Mouse (Mus musculus): Measurements from ENCODE around the gene Gde1.

DNA sequence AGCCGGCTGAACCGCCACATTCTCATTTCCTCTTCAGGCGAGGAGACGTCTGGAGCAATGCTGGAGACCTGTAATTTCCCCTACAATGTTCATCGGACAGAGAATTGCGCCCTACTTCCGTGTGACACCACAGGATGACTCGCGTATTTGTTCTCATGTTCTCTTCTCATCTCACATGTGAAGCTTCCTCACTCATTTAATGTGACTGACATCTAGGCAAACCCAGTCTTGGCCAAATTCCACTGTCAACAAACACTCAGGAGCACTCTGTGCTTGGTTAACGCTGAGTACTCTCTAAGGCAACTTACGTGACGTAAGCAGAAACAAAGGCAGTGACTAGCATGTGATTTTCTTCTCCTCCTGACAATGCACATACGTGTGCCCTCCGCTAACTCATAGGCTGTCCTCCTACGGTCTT is 2.4 kb downstream of the Gde1 start:
- TF ChIP-seq CTCF (IDR thresholded peaks at IDR 0.05; ENCODE audit: control insufficient read depth, insufficient read depth, low read length) (no peak), POLR2A (IDR thresholded peaks at IDR 0.05; ENCODE audit: borderline replicate concordance, control insufficient read depth, low read depth, low read length) (no peak)

All from bone marrow, adult 2 months (tissue).